Mouse (Mus musculus): ENCODE results near the gene Fam71e1. TPM values are rescaled to one million over a fixed set of nuclear protein-coding genes. Genes with fewer than 3 reads are reported as not detected.
A peak's percentile ranks its signal among the peaks of the same experiment; 100 is the strongest.

The Fam71e1 gene
- total RNA-seq, 4 experiments from 2014 or later, result 10.0 to 15.5 (median 13.0) TPM

- no peak for DNase-seq
Measured at GRCm38 (mm10) chr7:44535657-44536589, 39.5 kb downstream of the Fam71e1 start.

- no peak for DNase-seq
Measured at GRCm38 (mm10) chr7:44536590-44536968, 40.2 kb downstream of the Fam71e1 start.

DNA sequence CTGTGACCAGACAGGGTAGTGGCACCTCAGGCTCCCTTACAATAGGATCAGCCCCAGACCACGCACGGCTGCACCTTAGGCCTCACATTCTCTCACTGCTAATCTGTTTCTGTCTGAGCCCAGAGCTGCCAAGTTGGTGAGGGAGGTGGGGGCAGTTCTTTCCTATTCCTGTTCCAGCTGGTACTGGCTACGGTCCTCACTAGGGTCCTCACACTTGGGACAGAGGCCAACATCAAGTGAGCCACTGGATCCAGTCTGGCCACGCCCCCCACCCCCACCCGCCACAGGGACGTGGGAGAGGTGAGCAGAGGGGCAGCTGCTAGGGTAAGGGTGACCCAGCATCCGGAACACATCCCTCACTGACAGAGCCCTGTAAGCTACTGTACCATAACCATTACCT is 40.6 kb downstream of the Fam71e1 start:
- no peak for DNase-seq

GRCm38 (mm10) chr7:44537496-44537895 is 41.1 kb downstream of the Fam71e1 start:
- no peak for DNase-seq

DNA sequence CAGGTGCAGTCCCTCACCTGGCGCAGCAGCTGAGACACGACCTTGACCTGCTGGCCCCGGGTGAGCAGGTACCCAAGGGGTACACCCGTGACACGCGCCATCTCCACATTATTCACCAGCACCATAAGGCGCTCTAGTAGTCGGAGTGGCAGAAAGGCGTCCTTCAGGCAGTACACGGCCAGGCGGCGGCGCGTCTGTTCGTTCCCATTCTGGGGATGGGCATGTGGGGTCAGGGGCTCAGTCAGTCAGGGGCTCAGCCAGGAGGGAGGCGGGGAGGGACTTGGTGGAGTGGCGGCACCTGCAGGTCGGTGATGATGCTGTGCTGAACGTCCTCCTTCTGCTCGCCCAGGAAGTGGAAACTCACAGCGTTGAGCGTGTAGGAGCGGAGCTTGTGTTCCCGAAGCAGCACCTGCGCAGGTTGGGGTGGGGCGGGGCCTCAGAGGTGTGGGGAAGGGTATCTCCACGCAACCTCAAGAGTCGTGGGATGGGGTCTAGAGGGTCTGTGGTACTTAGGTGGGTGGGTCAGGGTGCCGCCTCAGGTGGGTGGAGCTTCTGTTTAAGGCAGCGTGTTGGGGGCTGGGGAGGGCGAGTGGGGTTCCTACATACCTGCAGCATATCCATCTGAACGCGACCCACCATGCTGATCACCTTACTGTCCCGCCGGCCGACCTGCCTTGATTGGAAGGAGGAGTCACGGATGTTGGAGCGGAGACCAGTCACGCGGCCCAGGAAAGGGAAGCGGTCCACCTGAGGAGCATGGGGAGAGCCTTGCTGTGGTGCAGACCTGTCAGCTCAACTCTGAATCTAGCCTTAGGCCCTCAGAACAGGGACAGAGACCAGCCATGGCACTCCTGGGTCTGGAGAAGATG is 42.6 kb downstream of the Fam71e1 start:
- DNase-seq, result no peak

- DNase-seq, result no peak
Measured at GRCm38 (mm10) chr7:44542555-44542954, 46.2 kb downstream of the Fam71e1 start.

GRCm38 (mm10) chr7:44543071-44543470 is 46.7 kb downstream of the Fam71e1 start:
- no peak for DNase-seq

DNA sequence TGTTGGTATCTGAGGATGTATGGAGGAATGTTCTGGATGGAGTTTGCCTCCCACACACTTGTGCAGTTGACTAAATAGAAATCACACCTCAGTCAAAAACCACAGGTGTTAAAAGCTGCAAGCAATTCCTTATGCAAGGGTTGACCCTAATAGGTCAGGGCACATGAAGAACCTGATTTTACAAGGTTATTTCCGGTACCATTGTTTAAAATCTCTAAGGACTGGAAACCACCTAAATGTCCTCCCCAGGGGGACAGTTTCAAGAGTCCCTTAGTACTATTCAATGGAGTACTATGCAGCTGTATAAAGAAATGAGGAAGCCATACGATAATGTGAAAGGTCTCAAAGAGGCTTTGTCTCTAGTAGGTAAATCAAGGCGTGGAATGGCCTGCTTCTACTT is 49.9 kb downstream of the Fam71e1 start:
- DNase-seq, result no peak

GRCm38 (mm10) chr7:44547041-44547440 is 50.7 kb downstream of the Fam71e1 start:
- no peak for DNase-seq

DNA sequence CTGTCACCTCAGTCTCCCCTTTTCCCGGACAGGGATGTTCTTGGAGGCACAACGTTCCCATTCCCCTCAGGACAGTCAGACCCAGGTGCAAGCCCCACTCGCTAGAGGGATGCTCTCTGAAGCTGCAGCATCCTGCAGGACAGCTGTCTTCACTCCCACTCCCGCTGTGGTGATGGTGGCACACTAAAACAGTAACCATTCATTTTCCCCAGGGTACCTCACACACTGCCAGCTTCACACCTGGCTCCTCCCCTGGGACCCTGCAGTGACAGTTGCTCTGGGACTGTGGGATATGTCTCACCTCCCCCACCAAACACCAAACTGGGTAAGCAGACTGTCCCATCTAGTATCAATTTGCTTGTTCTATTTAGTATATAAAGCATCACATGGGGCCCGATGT is 51.3 kb downstream of the Fam71e1 start:
- DNase-seq, result no peak

GRCm38 (mm10) chr7:44548497-44549087 is 52.2 kb downstream of the Fam71e1 start, which contains the start of gene Pold1:
Pold1 (minus strand) TSS chr7:44548849.
- DNase-seq, result peak; percentile 99

DNA sequence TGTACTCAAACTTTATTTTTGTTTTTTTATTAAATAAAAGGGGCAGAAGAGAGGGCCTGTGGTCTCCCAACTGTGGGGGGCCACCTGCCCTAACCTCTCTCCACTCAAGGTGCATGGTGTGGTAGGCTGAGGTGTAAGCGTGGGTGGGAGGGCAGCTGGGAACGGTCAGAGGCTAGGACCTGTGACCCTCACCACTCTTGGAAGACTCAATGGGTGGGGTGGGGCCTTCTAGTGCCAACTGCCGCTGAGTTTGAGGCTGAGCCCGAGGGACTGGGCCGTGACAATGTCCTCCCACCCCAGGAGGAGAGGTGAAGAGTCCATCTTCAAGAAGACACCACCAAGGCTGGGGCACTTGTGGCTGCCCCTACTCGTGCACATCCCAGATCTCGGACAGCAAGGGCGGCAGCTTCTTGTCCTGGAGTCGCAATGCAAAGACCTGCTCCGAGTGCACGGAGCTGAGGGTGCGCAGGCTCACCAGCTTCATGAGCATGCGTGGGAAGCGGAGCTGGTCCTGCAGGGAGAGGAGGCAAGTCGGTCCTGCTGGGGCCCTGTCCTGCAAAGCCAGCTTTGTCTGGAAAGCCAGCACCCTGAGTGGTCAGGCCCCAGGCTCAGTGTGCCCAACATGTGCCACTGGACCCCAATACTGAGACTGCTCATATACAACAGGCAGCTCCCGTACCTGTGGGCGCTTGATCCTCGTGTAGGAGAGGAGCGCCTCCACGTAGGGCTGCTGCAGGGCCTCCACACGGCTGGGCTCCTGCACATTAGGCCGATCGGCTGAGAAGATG is 53.4 kb downstream of the Fam71e1 start:
- no peak for DNase-seq

- no peak for DNase-seq
Measured at GRCm38 (mm10) chr7:44550409-44550678, 54.0 kb downstream of the Fam71e1 start.

Small RNA genes within 50 kb of the gene (microRNA-seq; reads per million reads assigned to microRNA genes)
- 1.9 to 2.2 reads per million in 2 experiments for gene Mir7052
- 0 to 0.18 reads per million in 2 experiments for gene Mir7053

Other genes starting within 250 kb of the Fam71e1 start
- 1 to 10 TPM in 1 of 4 experiments, under 1 TPM in 3; 0.68 to 1.2 (median 0.96) TPM for gene 1700028J19Rik, start 249.9 kb upstream of the Fam71e1 start, total RNA-seq (2022)
- gene 2410002F23Rik, start 249.9 kb upstream of the Fam71e1 start, total RNA-seq (2022), result 100 to 1,000 TPM in 3 of 4 experiments, 10 to 100 TPM in 1; 71.9 to 151 (median 133) TPM
- not detected for gene Acp4, start 239.2 kb upstream of the Fam71e1 start, total RNA-seq (2022)
- not detected for gene Gm15517, start 235.1 kb upstream of the Fam71e1 start, total RNA-seq (2022)
- 1 to 10 TPM; 4.1 to 6.0 (median 5.1) TPM for gene Clec11a, start 189.7 kb upstream of the Fam71e1 start, total RNA-seq (2022)
- 10 to 100 TPM in 3 of 4 experiments, 1 to 10 TPM in 1; 9.3 to 17.6 (median 14.3) TPM for gene Shank1, start 186.3 kb upstream of the Fam71e1 start, total RNA-seq (2022)
- 10 to 100 TPM in 1 of 4 experiments, 1 to 10 TPM in 3; 4.9 to 11.1 (median 7.6) TPM for gene Syt3, start 112.5 kb upstream of the Fam71e1 start, total RNA-seq (2022)
- 1 to 10 TPM in 3 of 4 experiments, under 1 TPM in 1; 0.73 to 2.2 (median 1.4) TPM for gene 1700008O03Rik, start 110.8 kb upstream of the Fam71e1 start, total RNA-seq (2022)
- gene Lrrc4b, start 67.6 kb upstream of the Fam71e1 start, total RNA-seq (2022), result 10 to 100 TPM in 2 of 4 experiments, 1 to 10 TPM in 2; 6.4 to 15.4 (median 9.8) TPM
- 1 to 10 TPM in 3 of 4 experiments, under 1 TPM in 1; 0.73 to 2.0 (median 1.4) TPM for gene Aspdh, start 31.2 kb upstream of the Fam71e1 start, total RNA-seq (2022)
- 10 to 100 TPM; 43.7 to 56.5 (median 46.9) TPM for gene Josd2, start 28.6 kb upstream of the Fam71e1 start, total RNA-seq (2022)
- gene Emc10, start 52 bp upstream of the Fam71e1 start, total RNA-seq (2022), result 100 to 1,000 TPM in 3 of 4 experiments, 10 to 100 TPM in 1; 99.0 to 119 (median 110) TPM
- gene Mybpc2, start 28.1 kb downstream of the Fam71e1 start, total RNA-seq (2022), result under 1 TPM in 2 of 4 experiments, not detected in 2; 0.07 to 0.08 TPM
- gene Spib, start 35.5 kb downstream of the Fam71e1 start, total RNA-seq (2022), result under 1 TPM; 0.32 to 0.77 (median 0.43) TPM
- gene Pold1, start 52.3 kb downstream of the Fam71e1 start, total RNA-seq (2022), result 10 to 100 TPM; 10.9 to 18.6 (median 15.9) TPM
- 100 to 1,000 TPM in 3 of 4 experiments, 10 to 100 TPM in 1; 94.3 to 153 (median 129) TPM for gene Nr1h2, start 57.4 kb downstream of the Fam71e1 start, total RNA-seq (2022)
- gene Napsa, start 75.8 kb downstream of the Fam71e1 start, total RNA-seq (2022), result 1 to 10 TPM in 3 of 4 experiments, under 1 TPM in 1; 1.00 to 2.0 (median 1.5) TPM
- gene Kcnc3, start 94.1 kb downstream of the Fam71e1 start, total RNA-seq (2022), result 10 to 100 TPM in 1 of 4 experiments, 1 to 10 TPM in 3; 4.7 to 11.1 (median 7.8) TPM
- 10 to 100 TPM in 1 of 4 experiments, 1 to 10 TPM in 3; 7.3 to 16.5 (median 8.4) TPM for gene Myh14, start 174.3 kb downstream of the Fam71e1 start, total RNA-seq (2022)
- gene Izumo2, start 212.2 kb downstream of the Fam71e1 start, total RNA-seq (2022), result not detected

All from adrenal gland, adult 8-10 months (tissue).